Mouse (Mus musculus) forebrain, embryonic 11.5 days (tissue): ENCODE results near the gene Rps11. TPM values are rescaled to one million over a fixed set of nuclear protein-coding genes. Genes with fewer than 3 reads are reported as not detected.

Source experiments
- ATAC-seq: fragments of 200-750 bp; cut with Nextera tagmentation; replicated peaks from 2 replicates; pipeline ENCODE4 v1.8.0; 2017; ENCODE audit warnings: moderate TSS enrichment; ENCODE audit not compliant: low FRiP score
- DNase-seq: peaks from one replicate; pipeline ENCODE4 v3.0.0-alpha.2; 2017; ENCODE audit warnings: low spot score
- H3K27ac ChIP-seq: fragments of 300-500 bp; sonication (generic); 2 replicates; pipeline ENCODE4 v1.5.1; 2014; ENCODE audit warnings: low read depth, low read length
- H3K27me3 ChIP-seq: fragments of 300-500 bp; sonication (generic); 2 replicates; pipeline ENCODE4 v1.6.1; 2014; ENCODE audit warnings: mild to moderate bottlenecking, low read length, mixed read lengths; ENCODE audit not compliant: control insufficient read depth, insufficient read depth
- H3K36me3 ChIP-seq: fragments of 300-500 bp; sonication (generic); 2 replicates; pipeline ENCODE4 v1.6.1; 2014; ENCODE audit warnings: mild to moderate bottlenecking, low read length, moderate library complexity, mixed read lengths; ENCODE audit not compliant: control insufficient read depth, insufficient read depth
- H3K4me1 ChIP-seq: fragments of 300-500 bp; sonication (generic); replicated peaks from 2 replicates; pipeline ENCODE4 v1.6.1; 2014; ENCODE audit warnings: low read length, mixed read lengths; ENCODE audit not compliant: control insufficient read depth, insufficient read depth
- H3K4me2 ChIP-seq: fragments of 300-500 bp; sonication (generic); 2 replicates; pipeline ENCODE4 v1.6.1; 2014; ENCODE audit warnings: low read depth, mild to moderate bottlenecking, low read length, moderate library complexity, mixed read lengths; ENCODE audit not compliant: severe bottlenecking
- H3K4me3 ChIP-seq: fragments of 300-500 bp; sonication (generic); 2 replicates; pipeline ENCODE4 v1.5.1; 2014; ENCODE audit warnings: low read depth, low read length
- H3K9ac ChIP-seq: fragments of 300-500 bp; sonication (generic); 2 replicates; pipeline ENCODE4 v1.6.1; 2014; ENCODE audit warnings: low read length
- H3K9me3 ChIP-seq: fragments of 300-500 bp; sonication (generic); 2 replicates; pipeline ENCODE4 v1.6.1; 2016; ENCODE audit warnings: low read length, mixed read lengths; ENCODE audit not compliant: control insufficient read depth
- WGBS: fragments of 180-500 bp; shearing (Covaris S2); extraction: QIAGEN DNeasy Blood & Tissue Kit; methylation state at CpG from one replicate; pipeline ENCODE4 v1.1.7; 2014; 5-methylcytosine and 5-hydroxymethylcytosine counted together
- polyA plus RNA-seq: library from polyadenylated mRNA; unstranded; fragments of >200 nt; fragmentation: Nextera tagmentation; extraction: Ambion mirVana; gene quantifications from 2 replicates; pipeline ENCODE4 v1.2.1, GENCODE M21; 2014

Gene Rps11
- polyA plus RNA-seq, 1 experiment from 2014 or later = 1,481 TPM

DNA sequence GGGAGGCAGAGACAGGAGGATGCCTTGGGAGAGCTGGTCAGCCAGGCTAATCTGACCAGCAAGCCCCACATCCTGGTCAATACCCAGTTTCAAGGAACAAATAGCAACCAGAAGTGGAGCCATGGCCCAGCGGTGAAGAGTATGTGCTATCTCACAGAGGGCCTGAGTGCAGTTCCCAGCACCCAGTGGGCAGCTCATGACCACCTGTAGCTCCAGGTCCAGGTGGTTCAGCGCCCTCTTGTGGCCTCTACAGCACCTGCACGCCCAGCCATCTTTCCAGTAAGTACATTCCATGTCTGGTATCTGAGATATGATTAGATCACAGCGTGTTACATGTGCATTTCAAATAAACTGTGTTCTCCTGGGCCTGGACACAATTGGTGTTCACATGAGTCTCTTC is 38.2 kb downstream of the Rps11 start:
- Histone ChIP-seq H3K4me2 (no peak overlapping the region), H3K4me1 (peaks cover 1% of the 10 kb centered on the region; the same call in 1 of the 2 replicates), H3K27me3 (no peaks in the 10 kb centered on the region), H3K4me3 (no peak overlapping the region), H3K9ac (no peak overlapping the region), H3K9me3 (no peaks in the 10 kb centered on the region), H3K27ac (no peak overlapping the region), H3K36me3 (peaks cover 9% of the 10 kb centered on the region)
- WGBS = 78% methylated on average over 4 of the region's 4 CpGs
- ATAC-seq = no peak
- no peak for DNase-seq

DNA sequence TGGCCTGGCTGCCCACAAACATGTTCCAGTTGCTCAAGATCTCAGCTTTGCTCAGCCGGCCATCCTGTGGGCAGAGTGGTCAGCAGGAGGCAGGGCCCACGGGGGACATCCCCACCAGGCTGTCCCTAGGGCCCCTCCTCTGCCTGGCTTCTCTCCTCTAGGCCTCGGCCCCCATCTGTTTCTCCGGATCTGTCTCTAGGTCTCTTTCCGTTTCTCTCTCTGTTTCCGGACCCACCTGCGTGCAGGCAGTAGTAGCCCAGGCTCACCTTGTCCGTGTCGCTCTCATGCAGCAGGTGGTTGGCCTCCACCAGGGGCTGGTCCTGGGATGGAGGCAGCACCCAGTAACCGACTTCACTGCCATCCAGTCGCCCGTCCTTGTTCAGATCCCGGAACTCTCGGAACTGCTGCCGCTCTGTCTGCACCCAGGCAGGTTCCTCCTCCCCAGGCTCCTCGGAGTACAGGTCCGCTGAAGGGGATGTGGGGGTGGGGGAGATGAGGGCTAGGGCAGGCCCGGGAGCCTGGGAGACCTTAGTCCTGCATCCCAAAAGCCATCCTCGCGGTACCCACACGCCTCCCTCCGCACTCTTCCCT is 40.8 kb downstream of the Rps11 start:
- H3K36me3 ChIP-seq = peaks cover 9% of the 10 kb centered on the region
- H3K4me2 ChIP-seq = no peak overlapping the region
- H3K9me3 ChIP-seq = no peaks in the 10 kb centered on the region
- no peaks in the 10 kb centered on the region for H3K27me3 ChIP-seq
- no peaks in the 10 kb centered on the region for H3K4me1 ChIP-seq
- no peak overlapping the region for H3K4me3 ChIP-seq
- DNase-seq (no peak), ATAC-seq (no peak)
- H3K9ac ChIP-seq = no peak overlapping the region
- H3K27ac ChIP-seq = no peak overlapping the region
- 88% methylated on average over 22 of the region's 22 CpGs for WGBS

DNA sequence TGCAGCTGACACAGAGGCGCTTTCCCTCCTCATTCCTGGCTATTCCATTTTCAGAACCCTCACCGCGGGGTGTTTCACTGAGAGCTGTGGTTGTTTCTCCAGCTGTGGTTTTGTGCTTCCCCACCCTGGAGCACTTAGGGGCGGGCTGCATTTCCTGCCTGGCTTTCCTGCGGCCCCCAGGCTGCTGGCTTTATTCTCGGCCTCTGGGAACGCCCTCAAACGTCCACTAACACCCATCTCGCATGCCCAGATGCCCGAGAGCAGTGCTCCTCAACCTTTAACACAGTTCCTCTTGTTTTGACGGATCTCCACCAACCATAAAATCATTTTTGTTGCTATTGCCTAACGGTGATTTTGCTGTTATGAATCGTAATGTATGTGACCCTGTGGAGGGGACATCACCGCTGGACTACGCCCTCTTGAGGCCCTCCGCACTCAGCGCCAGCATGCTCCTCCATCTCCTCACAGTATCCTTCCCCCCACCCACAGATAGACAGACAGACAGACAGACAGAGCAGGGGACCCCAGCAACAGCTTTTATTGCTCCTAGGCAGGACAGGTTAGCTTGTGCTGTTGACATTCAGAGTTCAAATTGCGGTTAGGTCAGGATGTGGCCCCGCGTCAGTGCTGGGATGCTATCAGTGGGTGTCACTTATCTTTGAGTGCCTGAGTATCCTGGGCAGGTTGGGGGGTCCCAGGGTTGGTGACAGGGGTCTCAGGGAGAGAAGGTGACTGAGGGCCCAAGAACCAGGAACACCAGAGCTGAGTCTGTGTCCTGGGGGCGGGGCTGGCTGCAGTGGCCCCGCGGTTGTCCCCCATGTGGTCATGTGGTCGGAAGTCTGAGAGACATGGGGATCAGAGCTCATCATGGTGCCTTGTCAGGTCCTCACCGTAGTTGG is 41.6 kb downstream of the Rps11 start:
- WGBS = 78% methylated on average over 25 of the region's 25 CpGs
- H3K4me2 ChIP-seq = no peak overlapping the region

DNA sequence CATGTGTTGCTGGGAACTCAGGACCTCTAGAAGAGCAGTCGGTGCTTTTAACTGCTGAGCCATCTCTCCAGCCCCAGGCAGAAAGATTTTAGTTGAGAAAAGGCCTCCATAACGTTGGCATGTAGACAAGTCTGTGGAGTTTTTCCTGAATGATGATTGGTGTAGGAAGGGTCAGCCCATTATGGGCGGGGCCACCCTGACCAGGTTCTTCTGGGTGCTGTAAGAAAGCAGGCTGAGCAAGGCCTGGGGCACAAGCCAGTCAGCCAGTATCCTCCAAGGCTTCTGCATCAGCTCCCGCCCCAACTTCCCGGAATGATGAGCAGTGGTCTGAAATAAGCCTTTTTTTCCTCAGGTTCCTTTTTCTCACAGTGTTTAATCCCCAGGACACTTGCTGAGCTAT is 43.2 kb downstream of the Rps11 start:
- Histone ChIP-seq H3K27me3 (no peaks in the 10 kb centered on the region), H3K9me3 (no peaks in the 10 kb centered on the region), H3K36me3 (peaks cover 1% of the 10 kb centered on the region), H3K4me3 (no peak overlapping the region), H3K9ac (no peak overlapping the region), H3K27ac (no peak overlapping the region), H3K4me2 (no peak overlapping the region), H3K4me1 (no peaks in the 10 kb centered on the region)
- WGBS = 50% methylated on average over 5 of the region's 5 CpGs
- ATAC-seq (no peak), DNase-seq (no peak)

More for the DNA sequence above, 41.6 kb downstream of the Rps11 start:
- Histone ChIP-seq H3K4me3 (no peak overlapping the region), H3K36me3 (peaks cover 9% of the 10 kb centered on the region), H3K27ac (no peak overlapping the region), H3K9me3 (no peaks in the 10 kb centered on the region), H3K4me1 (no peaks in the 10 kb centered on the region), H3K9ac (no peak overlapping the region), H3K27me3 (no peaks in the 10 kb centered on the region)
- DNase-seq (no peak), ATAC-seq (no peak)

DNA sequence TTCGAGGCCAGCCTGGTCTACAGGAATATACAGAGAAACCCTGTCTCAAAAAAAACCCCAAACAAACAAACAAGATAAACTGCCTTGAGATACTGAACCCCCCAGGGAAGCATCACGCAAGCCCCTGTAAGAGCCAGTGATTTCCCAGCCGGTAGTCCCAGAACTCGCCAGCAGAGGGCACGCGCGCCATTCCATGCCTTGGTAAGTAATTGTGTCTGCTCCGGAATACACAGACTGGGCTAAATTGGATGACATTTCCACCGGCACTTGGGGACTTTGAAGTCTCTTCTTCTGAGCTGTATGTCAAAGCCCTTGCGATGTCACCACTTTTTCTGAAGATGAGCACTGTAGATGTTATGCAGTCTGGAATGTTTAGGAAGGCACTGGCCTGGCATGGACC is 44.4 kb downstream of the Rps11 start:
- H3K9ac ChIP-seq = no peak overlapping the region
- no peaks in the 10 kb centered on the region for H3K4me1 ChIP-seq
- no peaks in the 10 kb centered on the region for H3K9me3 ChIP-seq
- no peaks in the 10 kb centered on the region for H3K27me3 ChIP-seq
- no peaks in the 10 kb centered on the region; the same call in 1 of the 2 replicates for H3K36me3 ChIP-seq
- 2% methylated on average over 10 of the region's 10 CpGs for WGBS
- no peak overlapping the region for H3K27ac ChIP-seq
- ATAC-seq = peak; percentile 63; the same call in 1 of the 2 replicates
- no peak overlapping the region for H3K4me3 ChIP-seq
- DNase-seq = peak; percentile 97
- no peak overlapping the region for H3K4me2 ChIP-seq

DNA sequence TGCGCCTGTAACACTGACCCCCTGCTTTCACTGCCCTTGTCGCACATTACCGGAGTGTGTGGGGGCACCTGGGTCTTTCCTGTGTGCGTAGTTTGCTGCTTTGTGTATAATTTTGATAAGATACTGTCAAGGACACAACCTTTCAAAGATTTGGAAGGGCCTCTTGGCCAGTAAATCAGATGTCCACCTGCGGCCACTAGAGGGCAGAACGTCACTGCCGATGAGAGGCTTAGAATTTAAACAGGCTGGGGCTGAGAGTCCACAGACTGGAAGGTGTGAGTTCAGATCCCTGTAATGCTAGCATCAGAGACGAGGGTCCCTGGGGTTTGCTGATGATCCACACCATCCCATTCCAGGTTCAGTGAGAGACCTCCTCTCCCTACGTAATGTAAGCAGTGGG is 45.7 kb downstream of the Rps11 start:
- no peaks in the 10 kb centered on the region for H3K27me3 ChIP-seq
- H3K9ac ChIP-seq = no peak overlapping the region
- no peaks in the 10 kb centered on the region for H3K9me3 ChIP-seq
- H3K27ac ChIP-seq = no peak overlapping the region
- H3K36me3 ChIP-seq = no peaks in the 10 kb centered on the region; the same call in 1 of the 2 replicates
- H3K4me2 ChIP-seq = no peak overlapping the region
- H3K4me1 ChIP-seq = no peaks in the 10 kb centered on the region
- no peak overlapping the region for H3K4me3 ChIP-seq
- WGBS = 39% methylated on average over 9 of the region's 9 CpGs
- ATAC-seq = no peak
- peak; percentile 84 for DNase-seq

DNA sequence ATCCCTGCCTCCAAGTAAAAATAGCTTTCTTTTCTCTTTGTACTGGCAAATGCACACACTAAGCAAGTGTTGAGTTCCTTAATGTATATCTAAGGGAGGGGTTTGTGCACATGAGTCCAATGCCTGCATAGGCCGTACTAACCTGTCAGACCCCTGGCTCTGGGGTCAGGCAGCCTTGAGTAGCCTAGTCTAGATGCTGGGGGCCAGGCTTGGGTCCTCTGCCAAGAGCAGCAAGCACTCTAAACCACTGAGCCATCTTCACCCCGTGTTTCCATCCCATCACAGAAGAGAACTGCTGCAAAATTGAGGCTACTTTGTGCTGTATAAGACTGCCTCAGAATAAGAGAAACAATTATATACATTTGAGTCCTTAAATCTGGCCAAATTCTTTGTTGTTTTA is 46.4 kb downstream of the Rps11 start:
- Histone ChIP-seq H3K4me3 (no peak overlapping the region), H3K27ac (no peak overlapping the region), H3K4me1 (no peaks in the 10 kb centered on the region), H3K36me3 (no peaks in the 10 kb centered on the region; the same call in 1 of the 2 replicates), H3K27me3 (no peaks in the 10 kb centered on the region), H3K9ac (no peak overlapping the region), H3K9me3 (no peaks in the 10 kb centered on the region), H3K4me2 (no peak overlapping the region)
- no peak for DNase-seq
- 92% methylated on average over 2 of the region's 2 CpGs for WGBS
- ATAC-seq = no peak

DNA sequence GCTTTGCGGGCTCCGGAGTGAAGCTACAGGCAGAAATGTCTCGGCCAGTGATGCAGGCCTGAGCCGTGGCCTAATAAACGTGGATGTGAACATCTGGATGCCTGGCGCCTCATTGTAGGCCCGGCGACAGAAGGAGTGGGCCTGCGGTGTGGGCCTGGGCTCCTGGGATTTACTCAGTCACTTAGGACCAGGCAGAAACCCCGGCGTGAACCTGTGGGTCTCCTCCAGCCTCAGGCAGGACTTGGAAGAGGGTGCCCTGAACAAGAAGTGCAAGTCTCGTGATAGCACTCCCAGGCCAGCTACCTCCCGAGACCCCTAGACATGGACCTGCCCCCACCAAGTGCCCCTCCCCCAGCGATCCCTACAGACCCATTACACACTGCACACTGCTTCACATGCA is 46.9 kb downstream of the Rps11 start:
- Histone ChIP-seq H3K4me2 (no peak overlapping the region), H3K4me3 (no peak overlapping the region), H3K9me3 (no peaks in the 10 kb centered on the region), H3K36me3 (no peaks in the 10 kb centered on the region; the same call in 1 of the 2 replicates), H3K27me3 (no peaks in the 10 kb centered on the region), H3K27ac (no peak overlapping the region), H3K4me1 (no peaks in the 10 kb centered on the region), H3K9ac (no peak overlapping the region)
- ATAC-seq = no peak
- 90% methylated on average over 14 of the region's 14 CpGs for WGBS
- no peak for DNase-seq
